Mouse (Mus musculus) cerebellum, adult 2 months (tissue): Measurements from ENCODE around the gene Cbr2. TPM values are rescaled to one million over a fixed set of nuclear protein-coding genes. Genes with fewer than 3 reads are reported as not detected.
A peak's percentile ranks its signal among the peaks of the same experiment; 100 is the strongest.

Experiments
- DNase-seq, 2 experiments: peaks; one replicate each; pipeline ENCODE4 v3.0.0; 2021
- H3K27ac ChIP-seq: fragments of 200-500 bp; 2 replicates; pipeline ENCODE4 v1.5.1; 2012; ENCODE audit warnings: low read length, control low read depth, inconsistent platforms; ENCODE audit not compliant: insufficient read depth
- H3K27me3 ChIP-seq: fragments of 200-500 bp; 2 replicates; pipeline ENCODE4 v1.6.1; 2012; ENCODE audit warnings: inconsistent platforms, mild to moderate bottlenecking, low read length, moderate library complexity; ENCODE audit not compliant: control insufficient read depth, insufficient read depth
- H3K4me1 ChIP-seq: fragments of 200-500 bp; 2 replicates; pipeline ENCODE4 v1.6.1; 2011; ENCODE audit warnings: low read length; ENCODE audit not compliant: control insufficient read depth, insufficient read depth
- H3K4me3 ChIP-seq: fragments of 200-500 bp; replicated peaks from 2 replicates; pipeline ENCODE3; 2011; ENCODE audit warnings: mild to moderate bottlenecking, low read depth, low read length, control low read depth; ENCODE audit not compliant: insufficient read depth
- CTCF ChIP-seq: fragments of 200-500 bp; IDR thresholded peaks from 2 replicates; pipeline ENCODE4 v1.5.1; 2011; ENCODE audit warnings: low read depth, mild to moderate bottlenecking, control low read depth, low read length, moderate library complexity, borderline replicate concordance; ENCODE audit not compliant: insufficient read depth
- POLR2A ChIP-seq: fragments of 200-500 bp; IDR thresholded peaks from 2 replicates; pipeline ENCODE4 v1.6.1; 2011; ENCODE audit warnings: low read length, control low read depth, borderline replicate concordance; ENCODE audit not compliant: insufficient read depth
- WGBS: fragments of 180-500 bp; shearing (Covaris S2); methylation state at CpG from one replicate; pipeline ENCODE4 v1.1.7; 2018; 5-methylcytosine and 5-hydroxymethylcytosine counted together
- polyA plus RNA-seq: library from polyadenylated mRNA; depleted of rRNA; stranded (reverse); fragments of >200 nt; gene quantifications from 2 replicates; pipeline ENCODE4 v1.2.3, GENCODE M21; 2012

The Cbr2 gene
- polyA plus RNA-seq, 1 experiment: 1.9 TPM

DNA sequence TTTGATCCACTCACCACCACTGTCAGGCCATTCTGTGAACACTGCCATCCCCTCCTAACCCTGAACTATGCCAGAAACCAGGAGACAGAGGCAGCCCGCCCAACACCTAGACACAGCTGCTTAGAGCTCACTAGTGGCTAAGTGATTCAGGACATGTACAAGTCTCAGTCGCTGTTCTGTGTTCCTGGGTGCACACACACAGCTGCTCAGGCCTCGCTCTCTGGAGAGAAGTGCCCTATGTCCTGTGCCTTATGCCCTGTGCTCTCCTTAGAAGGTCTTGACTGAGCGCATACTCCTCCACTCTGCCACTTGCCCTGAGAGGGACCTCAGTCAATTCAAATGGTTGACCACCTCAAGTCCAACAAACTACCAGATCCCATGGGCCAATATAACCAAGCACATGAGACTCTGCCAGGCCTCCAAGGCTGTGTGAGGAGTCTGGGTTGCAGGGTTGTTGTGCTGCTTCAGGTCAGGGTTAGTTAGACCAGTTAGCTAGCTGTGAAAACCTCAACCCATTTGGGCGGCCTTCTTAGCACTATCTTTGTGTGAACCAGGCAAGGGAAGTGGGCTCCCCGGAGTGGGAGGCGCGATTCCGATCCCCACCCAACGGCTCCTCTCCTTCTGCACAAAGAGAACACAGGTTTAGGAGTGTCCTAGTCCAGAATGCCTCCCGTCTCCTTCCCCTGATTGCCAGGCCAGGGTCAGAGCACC, 3.2 kb downstream of the Cbr2 start:
- H3K4me3 ChIP-seq: no peak overlapping the region
- no peak for DNase-seq
- H3K4me1 ChIP-seq: no peaks in the 10 kb centered on the region; the same call in 1 of the 2 replicates
- TF ChIP-seq POLR2A: no peak
- TF ChIP-seq CTCF: no peak
- no peak overlapping the region for H3K27ac ChIP-seq
- H3K27me3 ChIP-seq: no peaks in the 10 kb centered on the region
- whole genome bisulfite sequencing: 77% methylated on average over 11 of the region's 11 CpGs

DNA sequence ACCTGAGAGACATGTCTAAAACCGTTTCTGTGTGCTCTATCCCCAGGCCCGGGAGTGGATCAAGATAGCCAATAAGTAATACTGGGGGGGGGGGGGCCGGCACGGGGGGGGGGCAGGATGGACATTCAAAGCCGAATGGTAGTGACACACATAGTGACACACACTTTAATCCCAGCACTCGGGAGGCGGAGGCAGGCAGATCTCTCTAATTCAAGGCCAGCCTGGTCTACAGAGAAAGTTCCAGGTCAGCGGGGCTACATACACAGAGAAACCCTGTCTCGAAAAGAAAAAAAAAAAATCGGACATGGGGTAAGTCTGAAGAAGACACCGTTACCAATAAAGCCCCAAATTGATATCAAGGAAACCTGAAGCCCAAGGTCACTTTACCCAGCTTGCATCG, 4.3 kb downstream of the Cbr2 start:
- no peak overlapping the region for H3K27ac ChIP-seq
- TF ChIP-seq POLR2A (no peak), CTCF (no peak)
- H3K4me3 ChIP-seq: no peak overlapping the region
- no peaks in the 10 kb centered on the region for H3K27me3 ChIP-seq
- WGBS: 59% methylated on average over 12 of the region's 12 CpGs
- H3K4me1 ChIP-seq: no peaks in the 10 kb centered on the region; the same call in 1 of the 2 replicates
- no peak for DNase-seq

DNA sequence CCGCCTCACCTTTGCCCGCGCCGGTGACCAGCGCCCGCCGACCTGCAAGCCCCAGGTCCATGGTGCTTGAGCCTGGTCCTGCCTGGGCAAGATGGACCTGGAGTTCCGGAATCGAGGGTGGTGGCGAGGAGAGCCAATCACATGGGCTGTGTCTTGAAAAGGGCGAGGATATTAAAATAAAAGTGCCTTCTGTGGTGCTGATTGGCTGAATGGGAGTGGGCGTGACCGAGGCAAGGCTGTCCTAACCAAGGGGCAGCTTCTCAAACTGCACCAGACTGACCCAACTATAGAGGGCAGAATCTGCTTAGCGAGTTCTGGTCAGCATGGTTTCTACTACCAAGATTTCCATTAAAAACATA, 4.8 kb downstream of the Cbr2 start, which contains the start of gene Dcxr:
Gene Dcxr (minus strand): TSS at position 113 of the 359 bp plus-strand sequence.
- Histone ChIP-seq H3K4me1 (peaks cover under 1% of the 10 kb centered on the region; the same call in 1 of the 2 replicates), H3K27me3 (no peaks in the 10 kb centered on the region), H3K27ac (no peak within 1 kb of the TSS), H3K4me3 (peak within 1 kb of the TSS; percentile 61)
- TF ChIP-seq CTCF: peak; percentile 46; the same call in 1 of the 2 replicates
- peak; percentile 17; the same call in 1 of the 2 replicates for TF ChIP-seq POLR2A
- peak; percentile 81 to 89 for DNase-seq
- WGBS: 3% methylated on average over 14 of the region's 14 CpGs

DNA sequence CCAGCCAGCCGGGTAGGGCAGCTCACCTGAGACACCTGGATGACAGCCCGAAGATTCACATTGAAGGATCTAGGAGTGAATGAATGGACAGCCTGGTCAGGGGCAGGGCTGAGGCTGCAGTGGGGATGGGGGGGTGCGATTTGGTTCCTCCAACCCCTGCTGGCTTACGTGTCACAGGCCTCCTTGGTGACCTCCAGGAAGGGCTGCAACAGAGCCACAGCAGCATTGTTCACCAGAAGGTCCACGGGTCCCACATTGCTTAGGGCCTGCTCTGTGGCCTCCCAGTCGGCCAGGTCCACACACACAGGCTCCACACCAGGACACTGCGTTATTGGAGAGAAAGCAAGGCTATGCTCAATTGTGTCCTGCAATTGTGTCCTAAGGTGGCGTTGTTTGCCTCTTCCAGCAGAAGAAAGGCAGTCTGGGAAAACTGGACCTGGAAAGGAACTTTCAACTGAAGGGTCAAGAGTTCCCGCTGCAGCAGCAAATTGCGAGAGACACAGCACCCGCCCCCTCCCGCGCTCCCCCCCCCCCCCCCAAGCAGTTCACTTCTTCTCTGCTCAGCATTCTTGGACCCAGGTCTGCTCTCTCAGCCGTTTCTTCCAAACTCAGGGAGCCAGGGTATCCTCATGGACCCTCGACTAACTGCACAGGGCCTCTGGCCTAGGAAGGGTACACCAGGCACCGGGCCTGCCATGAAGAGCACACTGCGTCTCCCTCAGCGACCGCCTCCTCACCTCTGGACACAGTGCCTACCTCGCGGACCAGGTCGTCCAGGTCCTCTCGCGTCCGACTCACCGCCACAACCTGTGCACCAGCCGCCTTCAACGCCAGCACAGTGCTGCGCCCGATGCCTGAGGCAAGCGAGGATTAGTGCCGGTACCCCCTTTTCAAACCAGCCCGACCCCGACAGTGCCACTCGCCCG, 5.4 kb downstream of the Cbr2 start:
- H3K27ac ChIP-seq: no peak overlapping the region
- no peaks in the 10 kb centered on the region for H3K27me3 ChIP-seq
- TF ChIP-seq CTCF (no peak), POLR2A (no peak)
- peak overlapping the region; percentile 61 for H3K4me3 ChIP-seq
- H3K4me1 ChIP-seq: peaks cover 5% of the 10 kb centered on the region
- 19% methylated on average over 36 of the region's 36 CpGs for WGBS
- no peak for DNase-seq

DNA sequence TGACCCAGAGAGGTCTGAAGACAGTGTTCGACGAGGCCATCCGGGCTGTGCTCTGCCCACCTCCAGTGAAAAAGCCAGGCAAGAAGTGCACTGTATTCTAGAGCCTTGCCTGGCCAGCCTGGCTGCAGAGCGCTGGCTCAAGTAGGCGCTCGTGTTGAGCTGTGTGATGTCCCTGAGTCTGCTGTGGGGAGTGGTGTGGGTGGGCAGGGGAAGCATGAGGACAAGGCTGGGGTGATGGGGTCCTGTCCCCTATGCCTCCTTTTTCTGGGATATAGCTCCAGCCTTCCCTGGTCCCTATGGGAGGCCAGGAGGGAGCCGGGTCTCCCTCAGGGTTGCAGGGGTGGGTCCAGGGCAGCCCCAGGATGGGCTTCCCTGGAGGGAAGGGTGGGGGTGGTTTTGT, 8.4 kb downstream of the Cbr2 start:
- TF ChIP-seq CTCF (no peak), POLR2A (no peak)
- WGBS: 86% methylated on average over 7 of the region's 7 CpGs
- no peak overlapping the region for H3K27ac ChIP-seq
- H3K27me3 ChIP-seq: no peaks in the 10 kb centered on the region
- peak in 1 of 2 experiments; percentile 8 for DNase-seq
- no peak overlapping the region for H3K4me3 ChIP-seq
- peaks cover 5% of the 10 kb centered on the region for H3K4me1 ChIP-seq

DNA sequence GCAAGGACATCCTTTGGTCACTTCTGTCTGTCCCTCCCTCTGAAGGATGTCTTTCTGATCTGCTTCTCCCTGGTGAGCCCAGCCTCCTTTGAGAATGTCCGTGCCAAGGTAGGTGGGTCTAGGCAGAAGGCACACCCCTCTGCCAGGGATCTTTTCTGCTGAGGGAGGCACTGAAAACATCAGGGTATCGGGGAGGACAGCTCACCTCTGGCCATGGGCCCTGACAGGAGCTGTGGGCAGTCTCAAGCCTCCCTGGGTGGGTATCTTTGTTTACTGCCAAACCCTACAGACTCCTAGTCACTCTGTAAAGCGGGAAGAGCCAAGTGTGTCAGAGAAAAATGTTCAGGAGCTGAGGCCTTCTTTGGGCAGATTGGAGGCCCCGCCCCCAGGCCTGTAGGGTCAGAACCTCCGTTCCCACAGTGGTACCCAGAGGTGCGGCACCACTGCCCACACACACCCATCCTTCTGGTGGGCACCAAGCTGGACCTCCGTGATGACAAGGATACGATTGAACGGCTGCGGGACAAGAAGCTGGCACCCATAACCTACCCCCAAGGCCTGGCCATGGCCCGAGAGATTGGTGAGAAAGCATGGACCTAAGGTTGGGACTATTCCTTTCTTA, 9.0 kb downstream of the Cbr2 start:
- peak in 1 of 2 experiments; percentile 21 for DNase-seq
- Histone ChIP-seq H3K4me1 (peaks cover 5% of the 10 kb centered on the region), H3K4me3 (no peak overlapping the region), H3K27me3 (no peaks in the 10 kb centered on the region), H3K27ac (no peak overlapping the region)
- WGBS: 86% methylated on average over 11 of the region's 11 CpGs
- TF ChIP-seq POLR2A (no peak), CTCF (no peak)

DNA sequence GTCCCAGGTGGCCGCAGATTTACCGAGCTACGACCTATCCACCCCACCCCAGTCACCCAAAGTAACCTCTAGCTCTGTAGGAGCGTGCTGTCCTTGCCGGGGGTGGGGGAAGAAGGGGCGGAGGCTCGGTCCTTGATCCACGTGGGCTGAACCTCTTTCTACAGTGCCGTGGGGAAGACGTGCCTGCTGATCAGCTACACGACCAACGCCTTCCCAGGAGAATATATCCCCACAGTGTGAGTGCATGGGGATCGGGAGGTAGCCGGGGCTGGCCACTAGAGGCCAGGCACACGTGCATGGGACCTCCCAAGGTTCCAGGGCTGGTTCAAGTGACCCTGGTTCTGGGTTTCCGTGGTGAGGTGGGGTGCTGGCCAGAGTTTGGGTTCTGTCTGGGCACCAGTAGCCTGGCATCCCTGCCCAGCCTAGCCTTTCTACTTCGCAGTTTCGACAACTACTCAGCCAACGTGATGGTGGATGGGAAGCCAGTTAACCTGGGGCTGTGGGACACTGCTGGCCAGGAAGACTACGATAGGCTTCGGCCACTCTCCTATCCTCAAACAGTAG, 9.8 kb downstream of the Cbr2 start:
- Histone ChIP-seq H3K4me3 (peak overlapping the region; percentile 55), H3K27me3 (no peaks in the 10 kb centered on the region), H3K27ac (no peak overlapping the region), H3K4me1 (peaks cover 5% of the 10 kb centered on the region)
- 17% methylated on average over 21 of the region's 21 CpGs for WGBS
- TF ChIP-seq POLR2A: no peak
- TF ChIP-seq CTCF: no peak
- no peak for DNase-seq
